Mouse (Mus musculus) T-cell, adult 66 days (primary cell): ENCODE data around the gene Nek8. TPM values are rescaled to one million over a fixed set of nuclear protein-coding genes. Genes with fewer than 3 reads are reported as not detected.

ENCODE experiments used
- total RNA-seq, 2 experiments: library from RNA; stranded (reverse); gene quantifications; 3 replicates in 1 of 2; 4 replicates in 1 of 2; pipeline ENCODE4 v1.2.4; 2023

Gene Nek8
- 1 to 10 TPM; 6.8 to 10.0 TPM for total RNA-seq

GRCm38 (mm10) chr11:78176402-78176862 is at the start of gene Nek8, which contains the start of gene Tlcd1:
TSS of gene Nek8 (minus strand) at chr11:78176675.
TSS of gene Tlcd1 (plus strand) at chr11:78176711.

DNA sequence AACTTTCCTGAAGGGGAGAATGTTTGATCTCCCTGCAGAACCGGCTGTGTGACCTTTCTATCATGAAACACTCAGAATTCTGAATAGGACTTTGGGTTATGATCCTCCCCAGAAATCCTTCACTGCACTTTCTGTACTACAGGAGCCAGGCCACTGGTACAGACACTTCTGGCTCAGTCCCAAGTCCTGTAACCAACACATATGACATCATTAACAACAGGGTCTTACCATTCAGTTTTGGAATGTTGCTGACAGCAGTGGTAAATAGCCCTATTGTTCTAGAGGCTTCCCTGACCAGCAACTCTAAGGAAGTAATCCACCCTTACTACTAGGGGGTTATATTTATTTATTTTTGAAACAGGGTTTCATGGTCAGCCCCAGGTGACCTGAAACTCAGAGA is 16.6 kb upstream of the Nek8 start, which contains the start of gene Proca1:
TSS of gene Proca1 (plus strand) at position 280 of the 400 bp plus-strand sequence.

GRCm38 (mm10) chr11:78188331-78189233 is 12.1 kb upstream of the Nek8 start, which contains the start of gene Rab34:
TSS of gene Rab34 (plus strand) at chr11:78188430.

DNA sequence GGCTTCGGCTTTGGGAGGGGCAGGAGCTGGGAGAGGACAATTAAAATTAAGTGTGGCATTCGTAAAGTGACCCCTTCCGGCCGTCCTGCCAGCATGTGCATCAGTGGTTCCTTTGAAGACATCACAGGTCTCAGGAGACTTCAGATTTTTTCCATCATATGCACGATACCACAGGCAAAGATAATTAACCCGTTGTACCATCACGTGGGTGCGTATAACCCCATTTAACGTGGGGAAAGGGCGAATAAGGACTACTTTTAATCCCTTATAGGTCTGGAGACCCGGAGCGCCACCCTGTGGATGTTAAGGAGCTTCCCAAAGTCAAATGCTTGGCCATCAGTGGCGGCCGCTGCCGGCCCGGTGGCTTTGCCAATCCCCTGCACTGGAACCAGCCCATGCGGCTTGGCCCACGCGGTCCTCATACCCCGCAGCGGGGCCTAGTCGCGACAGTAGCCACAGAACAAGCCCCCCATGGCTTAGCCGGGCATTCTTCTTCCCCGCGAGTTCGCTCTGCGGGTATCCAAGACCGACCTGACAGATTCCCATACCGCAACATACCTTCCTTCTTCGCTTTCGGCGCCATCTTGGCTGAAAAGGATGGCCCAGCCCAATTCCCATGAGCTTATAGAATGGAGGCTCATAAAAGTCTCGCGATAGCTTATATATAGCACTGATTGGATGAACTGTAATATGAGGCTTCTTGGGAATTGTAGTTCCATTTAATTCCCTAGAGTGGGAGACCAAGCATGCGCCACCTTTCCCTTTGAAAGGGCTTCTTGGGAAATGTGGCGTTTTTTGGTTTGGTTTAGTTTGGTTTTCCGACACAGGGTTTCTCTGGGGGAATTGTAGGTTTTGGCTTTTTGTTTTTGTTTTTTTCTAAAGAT is 6.7 kb upstream of the Nek8 start, which contains the start of gene Rpl23a:
TSS of gene Rpl23a (minus strand) at position 624 of the 884 bp plus-strand sequence.

GRCm38 (mm10) chr11:78164924-78165760 is 11.3 kb downstream of the Nek8 start, which contains the start of gene Traf4:
TSS of gene Traf4 (minus strand) at chr11:78165589.

Other genes starting within 250 kb of the Nek8 start
- not detected for gene Sez6, start 245.9 kb downstream of the Nek8 start, total RNA-seq
- 100 to 1,000 TPM; 128 to 137 TPM for gene Phf12, start 193.9 kb downstream of the Nek8 start, total RNA-seq
- gene Dhrs13, start 144.4 kb downstream of the Nek8 start, total RNA-seq, result 1 to 10 TPM; 3.8 to 5.0 TPM
- gene Flot2, start 138.7 kb downstream of the Nek8 start, total RNA-seq, result 10 to 100 TPM; 31.6 to 32.5 TPM
- 10 to 100 TPM; 27.6 to 32.2 TPM for gene Eral1, start 96.3 kb downstream of the Nek8 start, total RNA-seq
- gene Fam222b, start 82.0 kb downstream of the Nek8 start, total RNA-seq, result 10 to 100 TPM; 17.5 to 20.0 TPM
- gene Traf4, start 11.1 kb downstream of the Nek8 start, total RNA-seq, result 10 to 100 TPM; 29.3 to 32.7 TPM
- 1 to 10 TPM; 6.0 to 7.5 TPM for gene Tlcd1, start within 50 bp of the Nek8 start, total RNA-seq
- gene Rpl23a, start 6.9 kb upstream of the Nek8 start, total RNA-seq, result 1,000 to 10,000 TPM; 3,453 to 3,575 TPM
- gene Rab34, start 11.8 kb upstream of the Nek8 start, total RNA-seq, result 1 to 10 TPM in 1 of 2 experiments, not detected in 1; 1.1 TPM
- gene Proca1, start 16.7 kb upstream of the Nek8 start, total RNA-seq, result not detected
- gene Sdf2, start 69.1 kb upstream of the Nek8 start, total RNA-seq, result 10 to 100 TPM; 40.4 to 52.1 TPM
- 10 to 100 TPM; 75.3 to 76.2 TPM for gene Supt6, start 69.3 kb upstream of the Nek8 start, total RNA-seq
- gene 2610507B11Rik, start 85.1 kb upstream of the Nek8 start, total RNA-seq, result 100 to 1,000 TPM; 115 to 134 TPM
- gene BC030499, start 114.2 kb upstream of the Nek8 start, total RNA-seq, result 1 to 10 TPM; 4.6 to 4.7 TPM
- gene Spag5, start 124.9 kb upstream of the Nek8 start, total RNA-seq, result 1 to 10 TPM; 6.5 to 7.8 TPM
- gene Aldoc, start 146.3 kb upstream of the Nek8 start, total RNA-seq, result 10 to 100 TPM; 22.1 to 26.3 TPM
- 10 to 100 TPM; 50.4 to 54.2 TPM for gene Pigs, start 151.7 kb upstream of the Nek8 start, total RNA-seq
- 10 to 100 TPM; 15.3 to 21.9 TPM for gene Unc119, start 166.8 kb upstream of the Nek8 start, total RNA-seq
- gene Foxn1, start 209.9 kb upstream of the Nek8 start, total RNA-seq, result not detected
- not detected for gene Slc13a2, start 245.5 kb upstream of the Nek8 start, total RNA-seq